Mouse (Mus musculus): ENCODE measurements at regions not wholly inside any gene's neighbourhood (a gene's known extent, or its start where the extent isn't known, plus 50 kb on each side); places are given as distances from the start of the nearest gene placed in this dataset.

DNA sequence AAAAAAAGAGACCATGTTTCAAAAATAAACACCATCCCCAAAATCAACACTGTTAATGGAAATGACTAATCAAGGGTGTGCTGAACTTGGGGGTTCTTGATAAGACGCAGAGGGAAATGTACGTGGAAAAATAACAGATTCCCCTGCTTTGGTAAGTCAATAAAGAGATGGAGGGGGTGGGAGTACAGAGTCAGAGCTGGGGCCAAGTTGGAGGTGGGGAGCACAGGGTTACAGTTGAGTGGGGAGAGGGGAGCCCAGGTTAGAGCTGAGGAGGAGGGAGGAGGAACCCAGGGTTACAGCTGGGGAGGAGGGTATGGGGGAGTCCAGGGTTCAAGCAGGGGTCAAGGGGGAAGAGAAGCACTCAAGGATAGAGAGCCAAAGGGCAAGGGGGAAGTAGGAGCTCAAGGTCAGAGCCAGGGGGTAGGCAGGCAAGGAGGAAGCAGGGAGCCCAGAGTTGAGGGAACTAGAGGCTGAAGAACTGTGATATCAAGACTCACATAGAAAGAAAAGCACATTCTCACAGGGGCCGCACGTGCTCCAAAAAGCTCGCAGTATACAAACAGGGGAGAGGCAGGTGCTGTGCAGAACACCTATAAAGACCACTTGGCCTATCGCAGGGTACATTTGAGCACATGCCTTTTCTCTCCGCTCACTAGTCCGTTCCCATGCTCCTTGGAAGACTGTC is 246.4 kb downstream of the Sox9 start:
- TF ChIP-seq TAL1 (conservative IDR thresholded peaks at IDR 0.05; ENCODE audit: low read depth, low read length) = no peak
- no peak for TF ChIP-seq GATA1 (IDR thresholded peaks at IDR 0.05; ENCODE audit: borderline replicate concordance, low read length)
- no peak for TF ChIP-seq CTCF (IDR thresholded peaks at IDR 0.05; ENCODE audit: low read depth, low read length)

Data from G1E (cell line).